Mouse (Mus musculus) neural tube, embryonic 11.5 days (tissue): ENCODE measurements at regions not wholly inside any gene's neighbourhood (a gene's known extent, or its start where the extent isn't known, plus 50 kb on each side); places are given as distances from the start of the nearest gene placed in this dataset.

Source experiments
- ATAC-seq: fragments of 200-750 bp; cut with Nextera tagmentation; 2 replicates; pipeline ENCODE4 v1.8.0; 2017; ENCODE audit warnings: moderate number of reproducible peaks, mild to moderate bottlenecking, moderate TSS enrichment, moderate library complexity; ENCODE audit not compliant: insufficient read depth, low FRiP score, low TSS enrichment
- DNase-seq: peaks from one replicate; pipeline ENCODE4 v3.0.0-alpha.2; 2015; ENCODE audit warnings: low spot score
- H3K27ac ChIP-seq: fragments of 300-500 bp; sonication (generic); 2 replicates; pipeline ENCODE4 v1.5.1; 2014; ENCODE audit warnings: low read depth, mild to moderate bottlenecking, low read length
- H3K27me3 ChIP-seq: fragments of 300-500 bp; sonication (generic); 2 replicates; pipeline ENCODE4 v1.6.1; 2014; ENCODE audit warnings: mild to moderate bottlenecking, low read length, mixed read lengths; ENCODE audit not compliant: control insufficient read depth, insufficient read depth
- H3K36me3 ChIP-seq: fragments of 300-500 bp; sonication (generic); 2 replicates; pipeline ENCODE4 v1.6.1; 2014; ENCODE audit warnings: mild to moderate bottlenecking, low read length, moderate library complexity, mixed read lengths; ENCODE audit not compliant: control insufficient read depth, insufficient read depth
- H3K4me1 ChIP-seq: fragments of 300-500 bp; sonication (generic); 2 replicates; pipeline ENCODE4 v1.6.1; 2014; ENCODE audit warnings: low read length, mixed read lengths; ENCODE audit not compliant: control insufficient read depth, insufficient read depth
- H3K4me2 ChIP-seq: fragments of 300-500 bp; sonication (generic); 2 replicates; pipeline ENCODE4 v1.6.1; 2014; ENCODE audit warnings: low read depth, mild to moderate bottlenecking, moderate library complexity
- H3K4me3 ChIP-seq: fragments of 300-500 bp; sonication (generic); 2 replicates; pipeline ENCODE4 v1.5.1; 2014; ENCODE audit warnings: low read depth, low read length
- H3K9ac ChIP-seq: fragments of 300-500 bp; sonication (generic); 2 replicates; pipeline ENCODE4 v1.6.1; 2014; ENCODE audit warnings: mild to moderate bottlenecking, low read length
- H3K9me3 ChIP-seq: fragments of 300-500 bp; sonication (generic); 2 replicates; pipeline ENCODE4 v1.6.1; 2016; ENCODE audit warnings: low read length; ENCODE audit not compliant: control insufficient read depth
- WGBS: fragments of 180-500 bp; shearing (Covaris S2); extraction: QIAGEN DNeasy Blood & Tissue Kit; methylation state at CpG from one replicate; pipeline ENCODE4 v1.1.7; 2014; 5-methylcytosine and 5-hydroxymethylcytosine counted together

DNA sequence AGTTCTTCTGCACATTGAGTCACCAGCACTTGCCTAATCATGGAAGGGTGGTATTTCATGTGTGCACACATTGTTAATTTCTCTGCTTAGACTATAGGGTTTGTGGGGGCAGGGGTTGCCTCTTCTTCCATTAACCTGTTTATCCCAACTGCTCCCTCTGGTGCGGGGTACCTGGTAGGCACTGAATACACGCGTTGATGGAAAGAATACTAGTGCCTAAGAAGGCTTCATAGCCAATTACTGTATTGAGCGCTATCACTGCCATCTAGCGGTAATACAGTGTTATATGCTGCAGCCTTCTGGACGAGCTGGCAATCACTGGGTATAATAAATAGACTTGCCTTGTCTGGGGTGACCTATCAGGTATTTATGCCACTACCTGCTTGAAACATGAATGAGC is 86.4 kb upstream of the Chd2 start:
- H3K4me3 ChIP-seq = no peak overlapping the region
- 1% methylated on average over 6 of the region's 6 CpGs for WGBS
- DNase-seq (peak; percentile 74), ATAC-seq (peak; percentile 56; the same call in 1 of the 2 replicates)
- H3K9me3 ChIP-seq = no peaks in the 10 kb centered on the region
- H3K27ac ChIP-seq = no peak overlapping the region
- no peaks in the 10 kb centered on the region for H3K27me3 ChIP-seq
- H3K9ac ChIP-seq = no peak overlapping the region
- H3K4me1 ChIP-seq = 0 out of 2 replicates have a peak, but pooled peaks cover 3% of the 10 kb centered on the region
- no peak overlapping the region for H3K4me2 ChIP-seq
- no peaks in the 10 kb centered on the region for H3K36me3 ChIP-seq

DNA sequence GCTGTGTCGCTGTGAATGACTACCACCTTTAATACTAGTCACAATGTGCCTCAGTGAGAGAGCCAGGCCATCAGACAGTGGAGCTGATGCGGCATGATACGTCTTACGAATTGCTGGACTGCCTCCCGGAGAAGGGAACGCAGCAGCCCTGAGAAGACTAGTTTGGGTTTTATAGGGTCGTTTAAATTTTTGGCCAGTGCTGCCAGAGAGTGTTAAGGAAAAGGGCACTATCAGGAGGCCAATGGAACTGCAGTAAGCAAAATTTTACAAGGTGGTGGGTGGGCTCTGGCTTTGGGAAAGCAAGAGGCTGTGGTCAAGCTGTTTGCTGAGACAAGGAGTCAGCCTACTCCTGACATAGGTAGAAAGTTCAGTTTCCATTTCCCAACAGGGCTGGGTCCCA is 84.7 kb upstream of the Chd2 start:
- no peaks in the 10 kb centered on the region for H3K9me3 ChIP-seq
- WGBS = 67% methylated on average over 7 of the region's 7 CpGs
- 0 out of 2 replicates have a peak, but pooled peaks cover 3% of the 10 kb centered on the region for H3K4me1 ChIP-seq
- no peaks in the 10 kb centered on the region for H3K36me3 ChIP-seq
- H3K27me3 ChIP-seq = no peaks in the 10 kb centered on the region
- no peak overlapping the region for H3K27ac ChIP-seq
- H3K4me2 ChIP-seq = no peak overlapping the region
- ATAC-seq = no peak
- H3K4me3 ChIP-seq = no peak overlapping the region
- no peak for DNase-seq
- no peak overlapping the region for H3K9ac ChIP-seq

DNA sequence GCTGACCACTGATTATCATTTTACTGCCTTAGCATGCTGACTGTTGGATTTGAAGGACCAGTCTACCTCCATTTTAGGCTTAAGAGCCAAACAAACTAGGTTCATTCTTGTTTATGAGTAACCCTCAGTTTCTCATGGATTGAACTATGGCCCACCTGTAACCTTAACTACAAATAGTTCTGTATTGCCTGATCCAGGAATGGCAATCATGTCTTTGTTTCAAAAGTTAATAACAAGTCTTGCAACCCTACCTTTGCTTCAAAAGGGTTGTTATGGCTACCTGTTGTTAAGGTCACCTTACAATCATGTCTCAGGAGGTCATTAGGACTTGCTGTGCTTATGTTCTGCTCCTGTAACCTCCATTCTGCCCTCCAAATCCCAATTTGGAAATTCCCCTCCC is 84.0 kb upstream of the Chd2 start:
- H3K27ac ChIP-seq = no peak overlapping the region
- H3K36me3 ChIP-seq = no peaks in the 10 kb centered on the region
- no peak overlapping the region for H3K4me2 ChIP-seq
- H3K4me1 ChIP-seq = 0 out of 2 replicates have a peak, but pooled peaks cover 3% of the 10 kb centered on the region
- no peaks in the 10 kb centered on the region for H3K27me3 ChIP-seq
- H3K9ac ChIP-seq = no peak overlapping the region
- DNase-seq (no peak), ATAC-seq (no peak)
- no peaks in the 10 kb centered on the region for H3K9me3 ChIP-seq
- no peak overlapping the region for H3K4me3 ChIP-seq

DNA sequence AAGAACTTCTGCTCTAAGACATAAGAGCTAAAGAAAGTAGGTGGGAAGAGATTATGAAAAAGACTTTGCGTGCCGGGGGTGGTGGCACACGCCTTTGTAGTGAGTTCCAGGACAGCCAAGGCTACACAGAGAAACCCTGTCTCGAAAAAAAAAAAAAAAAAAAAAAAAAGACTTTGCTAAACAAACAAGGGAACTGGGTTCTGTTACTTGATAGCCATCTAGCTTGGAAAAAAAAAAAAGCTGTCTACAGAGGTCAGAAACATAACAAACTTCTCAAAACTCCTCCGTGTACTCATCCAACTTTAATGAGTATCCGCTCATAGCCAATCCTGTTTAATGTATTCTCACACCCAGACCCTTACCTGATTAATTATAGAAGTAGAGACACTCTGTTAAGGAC is 83.4 kb upstream of the Chd2 start:
- 83% methylated on average over 6 of the region's 6 CpGs for WGBS
- no peak overlapping the region for H3K27ac ChIP-seq
- H3K9ac ChIP-seq = no peak overlapping the region
- no peaks in the 10 kb centered on the region for H3K36me3 ChIP-seq
- H3K4me3 ChIP-seq = no peak overlapping the region
- no peaks in the 10 kb centered on the region for H3K9me3 ChIP-seq
- no peak overlapping the region for H3K4me2 ChIP-seq
- ATAC-seq (no peak), DNase-seq (no peak)
- 0 out of 2 replicates have a peak, but pooled peaks cover 3% of the 10 kb centered on the region for H3K4me1 ChIP-seq
- no peaks in the 10 kb centered on the region for H3K27me3 ChIP-seq

DNA sequence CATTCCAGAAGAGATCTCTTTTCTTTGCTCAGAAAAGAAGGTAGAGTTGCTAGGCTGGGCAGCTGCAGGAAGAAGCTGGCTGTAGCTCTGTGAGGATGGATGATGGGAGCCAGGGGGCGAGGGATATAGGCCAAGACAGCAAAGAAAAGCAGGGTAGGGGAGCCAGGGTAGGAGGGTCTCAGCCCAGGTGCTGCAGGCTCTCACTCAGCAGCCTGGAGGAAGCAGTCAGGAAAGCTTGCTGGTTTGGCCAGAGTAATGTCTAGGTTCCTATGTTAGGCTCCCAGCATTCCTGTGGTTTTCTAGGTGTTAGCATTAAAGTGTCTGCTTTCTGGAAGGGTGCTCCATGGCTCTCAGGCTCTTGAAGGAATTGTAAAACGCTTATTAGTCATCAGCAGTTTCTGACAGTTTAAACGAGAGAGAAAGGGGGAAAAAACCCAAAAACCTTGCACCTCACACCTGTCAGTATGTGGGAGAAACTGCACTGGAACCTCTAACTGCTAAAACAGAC is 82.5 kb upstream of the Chd2 start:
- no peak for ATAC-seq
- H3K9me3 ChIP-seq = no peaks in the 10 kb centered on the region

DNA sequence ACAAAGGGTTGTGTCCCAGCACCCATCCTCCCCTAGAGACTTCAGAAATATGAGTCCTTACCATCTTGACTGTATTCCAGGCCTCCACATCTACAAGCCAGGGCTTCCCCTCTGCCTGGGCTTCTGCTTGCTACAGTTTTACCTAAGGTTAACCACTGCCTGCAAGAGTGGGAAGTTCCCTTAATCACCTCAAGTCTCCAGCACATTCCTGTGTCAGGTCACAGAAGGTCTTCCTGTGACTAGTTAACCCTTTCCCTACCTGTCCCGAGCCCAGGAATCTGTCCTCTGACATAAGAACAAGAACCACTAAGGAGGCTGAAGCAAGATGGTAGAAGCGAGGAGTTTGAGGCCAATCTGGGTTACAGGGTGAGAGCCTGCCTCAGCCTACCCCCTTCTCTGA is 80.8 kb upstream of the Chd2 start:
- no peak for DNase-seq
- Histone ChIP-seq H3K36me3 (no peaks in the 10 kb centered on the region), H3K27ac (no peak overlapping the region), H3K4me3 (no peak overlapping the region), H3K9ac (no peak overlapping the region), H3K9me3 (no peaks in the 10 kb centered on the region), H3K4me1 (no peaks in the 10 kb centered on the region), H3K4me2 (no peak overlapping the region), H3K27me3 (no peaks in the 10 kb centered on the region)
- 88% methylated on average over 2 of the region's 2 CpGs for WGBS
- no peak for ATAC-seq

More for the DNA sequence above, 82.5 kb upstream of the Chd2 start:
- H3K36me3 ChIP-seq = no peaks in the 10 kb centered on the region
- H3K9ac ChIP-seq = no peak overlapping the region
- no peak overlapping the region for H3K27ac ChIP-seq
- DNase-seq = no peak
- H3K4me1 ChIP-seq = 0 out of 2 replicates have a peak, but pooled peaks cover 3% of the 10 kb centered on the region
- H3K4me3 ChIP-seq = no peak overlapping the region
- no peaks in the 10 kb centered on the region for H3K27me3 ChIP-seq
- whole genome bisulfite sequencing = 79% methylated on average over 3 of the region's 3 CpGs
- H3K4me2 ChIP-seq = no peak overlapping the region

DNA sequence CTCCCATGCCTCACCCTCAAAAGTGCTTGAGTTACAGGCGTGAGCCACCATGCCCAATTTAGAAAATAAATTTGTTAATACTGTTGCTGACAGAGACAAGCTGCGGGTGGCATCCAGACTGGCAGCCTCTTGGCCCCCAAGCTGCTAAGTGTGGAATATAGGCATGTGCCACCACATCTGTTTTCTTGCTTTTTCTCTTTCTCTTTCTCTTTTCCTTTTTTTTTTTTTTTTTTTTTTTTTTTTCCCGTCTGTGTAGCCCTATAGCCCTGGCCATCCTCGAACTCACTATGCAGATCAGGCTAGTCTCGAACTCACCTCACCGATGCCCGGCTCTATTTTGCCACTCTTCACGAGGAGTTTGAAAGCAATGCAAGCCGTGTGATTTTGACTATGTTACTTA is 78.7 kb upstream of the Chd2 start:
- H3K9me3 ChIP-seq = no peaks in the 10 kb centered on the region
- peaks cover 14% of the 10 kb centered on the region for H3K4me1 ChIP-seq
- ATAC-seq (no peak), DNase-seq (no peak)
- H3K9ac ChIP-seq = no peak overlapping the region
- H3K27ac ChIP-seq = no peak overlapping the region
- H3K4me2 ChIP-seq = no peak overlapping the region
- WGBS = 91% methylated on average over 9 of the region's 9 CpGs
- H3K27me3 ChIP-seq = no peaks in the 10 kb centered on the region
- no peak overlapping the region for H3K4me3 ChIP-seq
- no peaks in the 10 kb centered on the region for H3K36me3 ChIP-seq

DNA sequence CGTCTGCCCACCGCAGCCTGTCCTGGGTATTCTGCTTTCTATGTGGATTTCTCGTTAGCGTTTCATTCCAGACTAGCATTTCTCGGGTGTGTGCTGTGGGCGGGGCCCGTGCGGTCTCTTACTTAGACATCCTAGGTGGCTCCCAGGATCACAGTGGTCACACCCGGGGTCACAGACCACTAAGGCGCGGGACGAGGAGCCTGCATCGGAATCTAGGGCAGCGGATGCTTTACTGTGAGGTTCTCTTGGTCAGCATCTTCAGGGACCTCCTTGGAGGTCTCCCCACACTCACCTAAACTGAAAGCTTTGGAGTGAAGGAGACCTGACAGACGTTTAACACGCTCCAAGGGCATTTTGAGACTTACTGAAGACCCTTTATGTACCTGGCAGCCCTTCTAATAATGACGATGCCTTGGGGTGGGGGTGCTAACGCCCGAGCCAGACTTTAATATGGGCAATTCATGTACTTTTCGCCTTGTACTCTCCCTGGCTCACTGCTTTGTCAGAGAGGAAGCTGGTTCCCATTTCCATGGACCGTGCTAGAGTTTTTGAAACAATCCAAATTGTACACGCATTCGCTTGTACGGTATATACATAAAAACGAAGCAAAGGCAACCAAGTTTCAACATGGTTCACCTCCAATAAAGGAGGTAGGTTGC is 77.3 kb upstream of the Chd2 start:
- peak; percentile 64; the same call in 1 of the 2 replicates for ATAC-seq
- H3K27me3 ChIP-seq = no peaks in the 10 kb centered on the region
- 14% methylated on average over 25 of the region's 25 CpGs for WGBS
- peak overlapping the region; percentile 98 for H3K27ac ChIP-seq
- H3K4me3 ChIP-seq = peak overlapping the region; percentile 54
- H3K9me3 ChIP-seq = no peaks in the 10 kb centered on the region
- no peaks in the 10 kb centered on the region for H3K36me3 ChIP-seq
- no peak for DNase-seq
- peaks cover 14% of the 10 kb centered on the region for H3K4me1 ChIP-seq
- peak overlapping the region; percentile 75 for H3K9ac ChIP-seq
- H3K4me2 ChIP-seq = peak overlapping the region; percentile 63
